Mouse (Mus musculus): ENCODE results near the gene Coq10a. TPM values are rescaled to one million over a fixed set of nuclear protein-coding genes. Genes with fewer than 3 reads are reported as not detected.

Gene Coq10a
- polyA plus RNA-seq, 1 experiment from 2014 or later: 15.9 TPM

GRCm38 (mm10) chr10:128382482-128382881, 13.7 kb upstream of the Coq10a start:
- no peak overlapping the region for H3K4me2 ChIP-seq
- H3K36me3 ChIP-seq: peaks cover 92% of the 10 kb centered on the region
- WGBS: 91% methylated on average over 8 of the region's 8 CpGs
- no peak for ATAC-seq (ENCODE audit: insufficient number of reproducible peaks, low FRiP score)
- H3K4me1 ChIP-seq (replicated peaks): peaks cover 18% of the 10 kb centered on the region
- H3K27me3 ChIP-seq (replicated peaks): no peaks in the 10 kb centered on the region
- no peak overlapping the region for H3K9ac ChIP-seq
- H3K4me3 ChIP-seq: no peak overlapping the region
- H3K9me3 ChIP-seq (replicated peaks): no peaks in the 10 kb centered on the region
- no peak overlapping the region for H3K27ac ChIP-seq (ENCODE audit: poor library complexity, severe bottlenecking)

DNA sequence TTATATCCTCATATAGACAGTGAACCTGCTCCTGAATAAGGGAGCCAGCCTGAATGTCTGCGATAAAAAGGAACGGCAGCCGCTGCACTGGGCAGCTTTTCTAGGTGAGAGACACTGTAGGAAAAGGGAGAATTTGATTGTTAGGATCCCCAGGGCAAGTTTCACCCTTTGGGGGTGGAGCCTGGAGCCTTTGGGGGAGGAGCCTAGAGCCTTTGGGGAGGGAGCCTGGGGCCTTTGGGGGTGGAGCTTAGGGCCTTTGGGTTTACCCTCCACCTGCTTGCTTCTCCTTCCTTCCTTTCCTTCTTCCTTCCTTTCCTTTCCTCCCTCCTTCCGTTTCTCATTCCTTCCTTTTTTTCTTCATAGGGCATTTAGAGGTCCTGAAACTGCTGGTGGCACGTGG, 11.8 kb upstream of the Coq10a start:
- 84% methylated on average over 5 of the region's 5 CpGs for WGBS
- Histone ChIP-seq H3K4me1 (replicated peaks) (peaks cover 27% of the 10 kb centered on the region), H3K4me3 (no peak overlapping the region), H3K9me3 (replicated peaks) (no peaks in the 10 kb centered on the region), H3K27me3 (replicated peaks) (no peaks in the 10 kb centered on the region), H3K9ac (no peak overlapping the region), H3K27ac (ENCODE audit: poor library complexity, severe bottlenecking) (no peak overlapping the region), H3K36me3 (peaks cover 73% of the 10 kb centered on the region), H3K4me2 (no peak overlapping the region)
- ATAC-seq (ENCODE audit: insufficient number of reproducible peaks, low FRiP score): no peak

DNA sequence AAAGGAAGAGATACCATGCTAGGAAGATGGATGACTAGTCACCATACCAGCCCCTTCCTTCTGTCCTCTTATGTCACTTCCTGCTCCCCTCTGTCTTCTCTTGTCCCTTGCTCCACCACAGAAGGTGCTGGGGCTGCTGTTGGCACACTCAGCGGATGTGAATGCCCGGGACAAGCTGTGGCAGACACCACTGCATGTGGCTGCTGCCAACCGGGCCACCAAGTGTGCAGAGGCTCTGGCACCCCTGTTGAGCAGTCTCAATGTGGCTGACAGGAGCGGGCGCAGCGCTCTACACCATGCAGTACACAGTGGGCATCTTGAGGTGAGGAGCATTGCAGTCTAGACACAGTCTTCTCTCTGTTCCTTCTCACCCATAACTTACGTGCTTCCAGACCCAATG, 10.5 kb upstream of the Coq10a start:
- Histone ChIP-seq H3K4me3 (0 out of 2 replicates have a peak overlapping the region, but pooled peaks have one; percentile 1), H3K27me3 (replicated peaks) (no peaks in the 10 kb centered on the region), H3K4me1 (replicated peaks) (peaks cover 27% of the 10 kb centered on the region), H3K4me2 (no peak overlapping the region), H3K9me3 (replicated peaks) (0 out of 2 replicates have a peak, but pooled peaks cover 2% of the 10 kb centered on the region), H3K27ac (ENCODE audit: poor library complexity, severe bottlenecking) (no peak overlapping the region), H3K36me3 (peaks cover 60% of the 10 kb centered on the region), H3K9ac (0 out of 2 replicates have a peak overlapping the region, but pooled peaks have one; percentile 95)
- 93% methylated on average over 7 of the region's 7 CpGs for WGBS
- no peak for ATAC-seq (ENCODE audit: insufficient number of reproducible peaks, low FRiP score)

DNA sequence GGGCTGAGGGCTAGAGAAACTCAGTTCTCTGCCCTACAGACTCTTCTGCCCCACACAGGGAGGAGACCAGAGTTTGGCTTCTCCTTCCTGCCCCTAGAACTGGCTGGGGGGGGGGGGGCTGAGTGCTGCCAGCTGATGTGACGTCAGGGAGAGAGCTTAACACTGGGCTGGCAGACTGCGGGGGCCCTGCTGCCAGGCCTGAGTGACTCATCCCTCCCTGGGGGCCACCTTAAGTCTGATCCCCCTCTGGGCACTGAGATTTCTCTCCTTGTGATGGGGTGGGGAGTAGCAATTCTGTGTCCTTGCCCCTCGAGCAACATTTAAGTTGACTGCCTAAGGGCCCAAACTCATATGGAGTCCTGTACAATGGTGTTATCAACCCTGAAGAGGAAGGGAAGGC, 9.7 kb upstream of the Coq10a start:
- H3K9ac ChIP-seq: peak overlapping the region; percentile 95
- peak overlapping the region; percentile 87; the same call in 1 of the 2 replicates for H3K4me2 ChIP-seq
- H3K27ac ChIP-seq (ENCODE audit: poor library complexity, severe bottlenecking): no peak overlapping the region
- H3K9me3 ChIP-seq (replicated peaks): 0 out of 2 replicates have a peak, but pooled peaks cover 2% of the 10 kb centered on the region
- peaks cover 29% of the 10 kb centered on the region for H3K4me1 ChIP-seq (replicated peaks)
- H3K36me3 ChIP-seq: peaks cover 52% of the 10 kb centered on the region
- ATAC-seq (ENCODE audit: insufficient number of reproducible peaks, low FRiP score): no peak
- 61% methylated on average over 3 of the region's 3 CpGs for WGBS
- H3K27me3 ChIP-seq (replicated peaks): no peaks in the 10 kb centered on the region
- H3K4me3 ChIP-seq: peak overlapping the region; percentile 82

- Histone ChIP-seq H3K9ac (peak overlapping the region; percentile 95), H3K4me1 (replicated peaks) (peaks cover 34% of the 10 kb centered on the region), H3K4me3 (peak overlapping the region; percentile 82), H3K4me2 (peak overlapping the region; percentile 87), H3K36me3 (peaks cover 47% of the 10 kb centered on the region), H3K27ac (ENCODE audit: poor library complexity, severe bottlenecking) (peak overlapping the region; percentile 91; the same call in 1 of the 2 replicates), H3K27me3 (replicated peaks) (no peaks in the 10 kb centered on the region), H3K9me3 (replicated peaks) (0 out of 2 replicates have a peak, but pooled peaks cover 2% of the 10 kb centered on the region)
- 63% methylated on average over 14 of the region's 14 CpGs for WGBS
- ATAC-seq (ENCODE audit: insufficient number of reproducible peaks, low FRiP score): no peak
Measured at GRCm38 (mm10) chr10:128377940-128378448, 9.2 kb upstream of the Coq10a start.

- Histone ChIP-seq H3K4me2 (peak overlapping the region; percentile 87), H3K27ac (ENCODE audit: poor library complexity, severe bottlenecking) (peak overlapping the region; percentile 91), H3K36me3 (peaks cover 41% of the 10 kb centered on the region), H3K27me3 (replicated peaks) (no peaks in the 10 kb centered on the region), H3K4me1 (replicated peaks) (peaks cover 36% of the 10 kb centered on the region), H3K9me3 (replicated peaks) (0 out of 2 replicates have a peak, but pooled peaks cover 2% of the 10 kb centered on the region), H3K4me3 (peak overlapping the region; percentile 82), H3K9ac (peak overlapping the region; percentile 95)
- WGBS: under 1% methylated on average over 47 of the region's 47 CpGs
- peak; percentile 73 for ATAC-seq (ENCODE audit: insufficient number of reproducible peaks, low FRiP score)
Measured at GRCm38 (mm10) chr10:128377222-128377939, 8.6 kb upstream of the Coq10a start.

- under 1% methylated on average over 55 of the region's 73 CpGs for WGBS
- H3K4me2 ChIP-seq: peak within 1 kb of the TSS; percentile 87
- peak; percentile 93 for ATAC-seq (ENCODE audit: insufficient number of reproducible peaks, low FRiP score)
- peak within 1 kb of the TSS; percentile 82 for H3K4me3 ChIP-seq
- H3K27ac ChIP-seq (ENCODE audit: poor library complexity, severe bottlenecking): peak within 1 kb of the TSS; percentile 91
- 0 out of 2 replicates have a peak, but pooled peaks cover 2% of the 10 kb centered on the region for H3K9me3 ChIP-seq (replicated peaks)
- H3K9ac ChIP-seq: peak within 1 kb of the TSS; percentile 95
- H3K27me3 ChIP-seq (replicated peaks): no peaks in the 10 kb centered on the region
- H3K4me1 ChIP-seq (replicated peaks): peaks cover 36% of the 10 kb centered on the region
- peaks cover 33% of the 10 kb centered on the region for H3K36me3 ChIP-seq
Measured at GRCm38 (mm10) chr10:128376455-128377211, 7.8 kb upstream of the Coq10a start, which contains the start of gene Ankrd52. Ankrd52 (plus strand) TSS chr10:128377115.

DNA sequence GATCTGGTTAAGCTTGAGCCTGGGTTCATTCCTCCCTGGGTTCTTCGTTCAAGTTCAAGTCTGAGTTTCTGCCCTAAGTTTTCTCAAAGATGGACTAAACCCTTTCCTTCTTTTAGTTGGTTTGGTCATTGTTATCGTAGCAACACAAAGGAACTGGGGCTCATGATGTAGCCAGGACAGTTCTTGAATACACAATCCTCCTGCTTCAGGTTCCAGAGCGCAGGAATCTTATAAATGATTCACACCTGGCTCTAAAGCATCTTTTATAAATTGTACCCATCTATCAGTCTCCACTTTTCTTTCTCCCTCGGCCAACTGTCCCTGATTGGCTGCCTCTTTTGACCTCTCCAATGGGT, 7.3 kb upstream of the Coq10a start:
- H3K9ac ChIP-seq: peak overlapping the region; percentile 95
- 0 out of 2 replicates have a peak, but pooled peaks cover 2% of the 10 kb centered on the region for H3K9me3 ChIP-seq (replicated peaks)
- WGBS: 50% methylated on average over 4 of the region's 4 CpGs
- no peak for ATAC-seq (ENCODE audit: insufficient number of reproducible peaks, low FRiP score)
- H3K27me3 ChIP-seq (replicated peaks): no peaks in the 10 kb centered on the region
- H3K27ac ChIP-seq (ENCODE audit: poor library complexity, severe bottlenecking): peak overlapping the region; percentile 91
- H3K36me3 ChIP-seq: peaks cover 29% of the 10 kb centered on the region
- peak overlapping the region; percentile 87 for H3K4me2 ChIP-seq
- H3K4me3 ChIP-seq: peak overlapping the region; percentile 82
- peaks cover 36% of the 10 kb centered on the region for H3K4me1 ChIP-seq (replicated peaks)

- ATAC-seq (ENCODE audit: insufficient number of reproducible peaks, low FRiP score): no peak
- H3K4me3 ChIP-seq: no peak overlapping the region
- peaks cover 38% of the 10 kb centered on the region for H3K4me1 ChIP-seq (replicated peaks)
- no peak overlapping the region for H3K9ac ChIP-seq
- no peaks in the 10 kb centered on the region for H3K27me3 ChIP-seq (replicated peaks)
- H3K9me3 ChIP-seq (replicated peaks): 0 out of 2 replicates have a peak, but pooled peaks cover 2% of the 10 kb centered on the region
- H3K27ac ChIP-seq (ENCODE audit: poor library complexity, severe bottlenecking): no peak overlapping the region
- WGBS: 73% methylated on average over 6 of the region's 6 CpGs
- H3K36me3 ChIP-seq: peaks cover 13% of the 10 kb centered on the region
- no peak overlapping the region for H3K4me2 ChIP-seq
Measured at GRCm38 (mm10) chr10:128374393-128374792, 5.6 kb upstream of the Coq10a start.

- H3K4me3 ChIP-seq: no peak overlapping the region
- ATAC-seq (ENCODE audit: insufficient number of reproducible peaks, low FRiP score): no peak
- no peak overlapping the region for H3K4me2 ChIP-seq
- 51% methylated on average over 6 of the region's 6 CpGs for WGBS
- peaks cover 1% of the 10 kb centered on the region for H3K36me3 ChIP-seq
- no peaks in the 10 kb centered on the region for H3K27me3 ChIP-seq (replicated peaks)
- H3K9me3 ChIP-seq (replicated peaks): 0 out of 2 replicates have a peak, but pooled peaks cover 2% of the 10 kb centered on the region
- H3K27ac ChIP-seq (ENCODE audit: poor library complexity, severe bottlenecking): peak overlapping the region; percentile 13; the same call in 1 of the 2 replicates
- peaks cover 29% of the 10 kb centered on the region for H3K4me1 ChIP-seq (replicated peaks)
- H3K9ac ChIP-seq: no peak overlapping the region
Measured at GRCm38 (mm10) chr10:128372989-128373748, 4.4 kb upstream of the Coq10a start.
